Mouse (Mus musculus) embryonic fibroblast, embryonic 13.5 days (primary cell): ENCODE data around the gene Hspb7.

Experiments
- CTCF ChIP-seq: IDR thresholded peaks from 2 replicates; pipeline ENCODE4 v1.5.1; 2011; ENCODE audit warnings: mild to moderate bottlenecking, control low read depth, low read length, moderate library complexity, borderline replicate concordance; ENCODE audit not compliant: insufficient read depth
- POLR2A ChIP-seq: IDR thresholded peaks from 2 replicates; pipeline ENCODE4 v1.6.1; 2011; ENCODE audit warnings: low read depth, mild to moderate bottlenecking, control low read depth, low read length, moderate library complexity

GRCm38 (mm10) chr4:141445328-141445720 lies 24.7 kb downstream of the Hspb7 start:
- TF ChIP-seq POLR2A (no peak), CTCF (no peak)
